Mouse (Mus musculus) G1E-ER4 (cell line): ENCODE data around the gene Zfp93. TPM values are rescaled to one million over a fixed set of nuclear protein-coding genes. Genes with fewer than 3 reads are reported as not detected.

Source experiments
- GATA1 ChIP-seq: IDR thresholded peaks from one replicate; pipeline ENCODE4 v1.8.0; 2012; ENCODE audit warnings: low read length, inconsistent platforms
- polyA plus RNA-seq: library from polyadenylated mRNA; stranded (reverse); fragments of >175 nt; gene quantifications from 2 replicates; pipeline ENCODE4 v1.2.3, GENCODE M21; 2012

The Zfp93 gene
- polyA plus RNA-seq, 1 experiment: 2.0 TPM

- TF ChIP-seq GATA1: no peak
Observed at GRCm38 (mm10) chr7:24286090-24286489, 15.9 kb downstream of the Zfp93 start.

GRCm38 (mm10) chr7:24286916-24287315 lies 16.7 kb downstream of the Zfp93 start:
- TF ChIP-seq GATA1: no peak

GRCm38 (mm10) chr7:24287670-24288069 lies 17.4 kb downstream of the Zfp93 start:
- no peak for TF ChIP-seq GATA1

GRCm38 (mm10) chr7:24288512-24288911 lies 18.3 kb downstream of the Zfp93 start:
- TF ChIP-seq GATA1: no peak

- no peak for TF ChIP-seq GATA1
Observed at GRCm38 (mm10) chr7:24290106-24290693, 20.0 kb downstream of the Zfp93 start.

- no peak for TF ChIP-seq GATA1
Observed at GRCm38 (mm10) chr7:24291387-24292090, 21.3 kb downstream of the Zfp93 start.

- no peak for TF ChIP-seq GATA1
Observed at GRCm38 (mm10) chr7:24293061-24293851, 23.0 kb downstream of the Zfp93 start.

- TF ChIP-seq GATA1: no peak
Observed at GRCm38 (mm10) chr7:24294763-24295162, 24.5 kb downstream of the Zfp93 start.

- TF ChIP-seq GATA1: no peak
Observed at GRCm38 (mm10) chr7:24295376-24295775, 25.2 kb downstream of the Zfp93 start.

GRCm38 (mm10) chr7:24296386-24296785 lies 26.2 kb downstream of the Zfp93 start:
- TF ChIP-seq GATA1: no peak

- TF ChIP-seq GATA1: no peak
Observed at GRCm38 (mm10) chr7:24297361-24298095, 27.3 kb downstream of the Zfp93 start.

- TF ChIP-seq GATA1: no peak
Observed at GRCm38 (mm10) chr7:24298635-24298972, 28.4 kb downstream of the Zfp93 start.

- TF ChIP-seq GATA1: no peak
Observed at GRCm38 (mm10) chr7:24298973-24299708, 28.9 kb downstream of the Zfp93 start.

- no peak for TF ChIP-seq GATA1
Observed at GRCm38 (mm10) chr7:24299823-24300481, 29.7 kb downstream of the Zfp93 start.

- TF ChIP-seq GATA1: no peak
Observed at GRCm38 (mm10) chr7:24300771-24301282, 30.6 kb downstream of the Zfp93 start, which contains the start of gene Zfp61. TSS of gene Zfp61 (minus strand) at chr7:24301232.
